Mouse (Mus musculus) embryonic facial prominence, embryonic 11.5 days (tissue): ENCODE measurements at regions not wholly inside any gene's neighbourhood (a gene's known extent, or its start where the extent isn't known, plus 50 kb on each side); places are given as distances from the start of the nearest gene placed in this dataset.
A peak's percentile ranks its signal among the peaks of the same experiment; 100 is the strongest.

Experiments
- ATAC-seq: fragments of 200-750 bp; cut with Nextera tagmentation; replicated peaks from 2 replicates; pipeline ENCODE4 v1.8.0; 2017; ENCODE audit warnings: low read depth; ENCODE audit not compliant: insufficient number of reproducible peaks, low FRiP score, low TSS enrichment
- DNase-seq: peaks from one replicate; pipeline ENCODE4 v3.0.0-alpha.2; 2015; ENCODE audit warnings: low spot score
- H3K27ac ChIP-seq: fragments of 300-500 bp; sonication (generic); replicated peaks from 2 replicates; pipeline ENCODE4 v1.5.1; 2014; ENCODE audit warnings: mild to moderate bottlenecking, low read depth, low read length, control low read depth
- H3K27me3 ChIP-seq: fragments of 300-500 bp; sonication (generic); 2 replicates; pipeline ENCODE4 v1.6.1; 2014; ENCODE audit warnings: mild to moderate bottlenecking, low read length, moderate library complexity, mixed read lengths; ENCODE audit not compliant: control insufficient read depth, insufficient read depth
- H3K36me3 ChIP-seq: fragments of 300-500 bp; sonication (generic); replicated peaks from 2 replicates; pipeline ENCODE4 v1.6.1; 2014; ENCODE audit warnings: low read depth, mild to moderate bottlenecking, low read length, moderate library complexity, mixed read lengths; ENCODE audit not compliant: control insufficient read depth, insufficient read depth
- H3K4me1 ChIP-seq: fragments of 300-500 bp; sonication (generic); 2 replicates; pipeline ENCODE4 v1.6.1; 2014; ENCODE audit warnings: low read length, mixed read lengths; ENCODE audit not compliant: control insufficient read depth, insufficient read depth
- H3K4me2 ChIP-seq: fragments of 300-500 bp; sonication (generic); 2 replicates; pipeline ENCODE4 v1.6.1; 2014; ENCODE audit warnings: low read depth, mild to moderate bottlenecking, control low read depth, low read length, moderate library complexity
- H3K4me3 ChIP-seq: fragments of 300-500 bp; sonication (generic); 2 replicates; pipeline ENCODE4 v1.5.1; 2014; ENCODE audit warnings: low read depth, low read length, control low read depth
- H3K9ac ChIP-seq: fragments of 300-500 bp; sonication (generic); replicated peaks from 2 replicates; pipeline ENCODE4 v1.6.1; 2014; ENCODE audit warnings: mild to moderate bottlenecking, control low read depth, low read length
- H3K9me3 ChIP-seq: fragments of 300-500 bp; sonication (generic); replicated peaks from 2 replicates; pipeline ENCODE4 v1.6.1; 2016; ENCODE audit warnings: mild to moderate bottlenecking, low read length, inconsistent platforms, mixed read lengths; ENCODE audit not compliant: control insufficient read depth
- WGBS: fragments of 180-500 bp; shearing (Covaris S2); extraction: QIAGEN DNeasy Blood & Tissue Kit; methylation state at CpG from one replicate; pipeline ENCODE4 v1.1.7; 2014; 5-methylcytosine and 5-hydroxymethylcytosine counted together

GRCm38 (mm10) chr8:23516469-23516868 is 1105.3 kb downstream of the Mrps31 start:
- Histone ChIP-seq H3K4me3 (no peak overlapping the region), H3K27me3 (no peaks in the 10 kb centered on the region), H3K27ac (no peak overlapping the region), H3K9ac (no peak overlapping the region), H3K4me1 (no peaks in the 10 kb centered on the region), H3K36me3 (no peaks in the 10 kb centered on the region), H3K4me2 (no peak overlapping the region), H3K9me3 (no peaks in the 10 kb centered on the region)
- WGBS: 86% methylated on average over 2 of the region's 2 CpGs
- ATAC-seq (no peak), DNase-seq (no peak)

- Histone ChIP-seq H3K4me1 (no peaks in the 10 kb centered on the region), H3K27ac (no peak overlapping the region), H3K9ac (no peak overlapping the region), H3K36me3 (no peaks in the 10 kb centered on the region), H3K4me3 (no peak overlapping the region), H3K4me2 (no peak overlapping the region), H3K27me3 (no peaks in the 10 kb centered on the region), H3K9me3 (no peaks in the 10 kb centered on the region)
- WGBS: 51% methylated on average over 10 of the region's 10 CpGs
- DNase-seq (peak; percentile 72), ATAC-seq (peak; percentile 67; the same call in 1 of the 2 replicates)
These were observed 1120.5 kb downstream of the Mrps31 start for GRCm38 (mm10) chr8:23531551-23532142.

GRCm38 (mm10) chr8:23537681-23538359 is 1126.7 kb downstream of the Mrps31 start:
- DNase-seq (no peak), ATAC-seq (no peak)
- Histone ChIP-seq H3K4me1 (no peaks in the 10 kb centered on the region), H3K9ac (no peak overlapping the region), H3K4me2 (no peak overlapping the region), H3K27ac (no peak overlapping the region), H3K4me3 (no peak overlapping the region), H3K36me3 (no peaks in the 10 kb centered on the region), H3K9me3 (no peaks in the 10 kb centered on the region), H3K27me3 (no peaks in the 10 kb centered on the region)
- 82% methylated on average over 7 of the region's 7 CpGs for WGBS

GRCm38 (mm10) chr8:23553565-23554473 is 1142.7 kb downstream of the Mrps31 start:
- Histone ChIP-seq H3K36me3 (no peaks in the 10 kb centered on the region), H3K27me3 (no peaks in the 10 kb centered on the region), H3K9me3 (no peaks in the 10 kb centered on the region), H3K4me1 (no peaks in the 10 kb centered on the region), H3K9ac (no peak overlapping the region), H3K27ac (no peak overlapping the region), H3K4me2 (no peak overlapping the region), H3K4me3 (no peak overlapping the region)
- no peak for DNase-seq
- WGBS: 68% methylated on average over 11 of the region's 12 CpGs
- ATAC-seq: no peak

- Histone ChIP-seq H3K4me3 (no peak overlapping the region), H3K9ac (no peak overlapping the region), H3K27me3 (no peaks in the 10 kb centered on the region), H3K4me1 (no peaks in the 10 kb centered on the region), H3K36me3 (no peaks in the 10 kb centered on the region), H3K27ac (no peak overlapping the region), H3K4me2 (no peak overlapping the region), H3K9me3 (no peaks in the 10 kb centered on the region)
- DNase-seq: no peak
- WGBS: 82% methylated on average over 5 of the region's 5 CpGs
- ATAC-seq: no peak
These were observed 1149.7 kb downstream of the Mrps31 start for GRCm38 (mm10) chr8:23560836-23561235.

GRCm38 (mm10) chr8:23561683-23562385 is 1150.7 kb downstream of the Mrps31 start:
- ATAC-seq (no peak), DNase-seq (no peak)
- WGBS: 25% methylated on average over 8 of the region's 8 CpGs
- Histone ChIP-seq H3K9me3 (no peaks in the 10 kb centered on the region), H3K27ac (no peak overlapping the region), H3K9ac (no peak overlapping the region), H3K27me3 (no peaks in the 10 kb centered on the region), H3K4me1 (no peaks in the 10 kb centered on the region), H3K36me3 (no peaks in the 10 kb centered on the region), H3K4me3 (no peak overlapping the region), H3K4me2 (no peak overlapping the region)

GRCm38 (mm10) chr8:23562504-23562903 is 1151.3 kb downstream of the Mrps31 start:
- H3K4me1 ChIP-seq: no peaks in the 10 kb centered on the region
- H3K36me3 ChIP-seq: no peaks in the 10 kb centered on the region
- H3K27me3 ChIP-seq: no peaks in the 10 kb centered on the region
- WGBS: 28% methylated on average over 9 of the region's 9 CpGs
- ATAC-seq (no peak), DNase-seq (no peak)
- no peak overlapping the region for H3K27ac ChIP-seq
- no peak overlapping the region for H3K9ac ChIP-seq
- H3K4me2 ChIP-seq: no peak overlapping the region
- H3K9me3 ChIP-seq: no peaks in the 10 kb centered on the region
- H3K4me3 ChIP-seq: no peak overlapping the region
